Mouse (Mus musculus) liver, postnatal 0 days (tissue): Measurements from ENCODE around the gene Wrap53. TPM values are rescaled to one million over a fixed set of nuclear protein-coding genes. Genes with fewer than 3 reads are reported as not detected.

Experiments
- ATAC-seq: fragments of 200-750 bp; cut with Nextera tagmentation; 2 replicates; pipeline ENCODE4 v1.8.0; 2017; ENCODE audit warnings: mild to moderate bottlenecking, moderate library complexity
- DNase-seq: peaks from one replicate; pipeline ENCODE4 v3.0.0-alpha.2; 2016
- H3K27ac ChIP-seq: fragments of 300-500 bp; sonication (generic); 2 replicates; pipeline ENCODE4 v1.5.1; 2014; ENCODE audit warnings: antibody characterized with exemption, moderate library complexity, mild to moderate bottlenecking, low read depth
- H3K27me3 ChIP-seq: fragments of 300-500 bp; sonication (generic); 2 replicates; pipeline ENCODE4 v1.6.1; 2014; ENCODE audit warnings: low read length, control low read depth, mixed read lengths; ENCODE audit not compliant: insufficient read depth
- H3K36me3 ChIP-seq: fragments of 300-500 bp; sonication (generic); replicated peaks from 2 replicates; pipeline ENCODE4 v1.6.1; 2014; ENCODE audit warnings: mild to moderate bottlenecking, control low read depth, low read length, moderate library complexity, mixed read lengths; ENCODE audit not compliant: insufficient read depth
- H3K4me1 ChIP-seq: fragments of 300-500 bp; sonication (generic); 2 replicates; pipeline ENCODE4 v1.6.1; 2014; ENCODE audit warnings: antibody characterized with exemption, mild to moderate bottlenecking, control low read depth; ENCODE audit not compliant: insufficient read depth
- H3K4me2 ChIP-seq: fragments of 300-500 bp; sonication (generic); 2 replicates; pipeline ENCODE4 v1.6.1; 2014; ENCODE audit warnings: low read depth, mild to moderate bottlenecking, low read length, moderate library complexity, mixed read lengths
- H3K4me3 ChIP-seq: fragments of 300-500 bp; sonication (generic); 2 replicates; pipeline ENCODE4 v1.5.1; 2014; ENCODE audit warnings: low read depth, low read length
- H3K9ac ChIP-seq: fragments of 300-500 bp; sonication (generic); replicated peaks from 2 replicates; pipeline ENCODE4 v1.6.1; 2014; ENCODE audit warnings: mild to moderate bottlenecking, moderate library complexity
- H3K9me3 ChIP-seq: fragments of 300-500 bp; sonication (generic); 2 replicates; pipeline ENCODE4 v1.6.1; 2016; ENCODE audit warnings: mild to moderate bottlenecking, control low read depth, low read length, mixed read lengths
- CTCF ChIP-seq: sonication (generic); IDR thresholded peaks from 2 replicates; pipeline ENCODE4 v1.5.1; 2016; ENCODE audit warnings: antibody characterized with exemption, low read depth
- EP300 ChIP-seq: IDR thresholded peaks from 2 replicates; pipeline ENCODE4 v1.6.1; 2016; ENCODE audit warnings: antibody characterized with exemption, low read depth, mild to moderate bottlenecking
- WGBS: fragments of 180-500 bp; shearing (Covaris S2); extraction: QIAGEN DNeasy Blood & Tissue Kit; methylation state at CpG from one replicate; pipeline ENCODE4 v1.1.7; 2014; ENCODE audit not compliant: insufficient replicate concordance; 5-methylcytosine and 5-hydroxymethylcytosine counted together
- polyA plus RNA-seq: library from polyadenylated mRNA; unstranded; fragments of >200 nt; fragmentation: Nextera tagmentation; extraction: Ambion mirVana; gene quantifications from 2 replicates; pipeline ENCODE4 v1.2.1, GENCODE M21; 2015

Wrap53 gene
- polyA plus RNA-seq, 1 experiment from 2014 or later = 10.0 TPM

DNA sequence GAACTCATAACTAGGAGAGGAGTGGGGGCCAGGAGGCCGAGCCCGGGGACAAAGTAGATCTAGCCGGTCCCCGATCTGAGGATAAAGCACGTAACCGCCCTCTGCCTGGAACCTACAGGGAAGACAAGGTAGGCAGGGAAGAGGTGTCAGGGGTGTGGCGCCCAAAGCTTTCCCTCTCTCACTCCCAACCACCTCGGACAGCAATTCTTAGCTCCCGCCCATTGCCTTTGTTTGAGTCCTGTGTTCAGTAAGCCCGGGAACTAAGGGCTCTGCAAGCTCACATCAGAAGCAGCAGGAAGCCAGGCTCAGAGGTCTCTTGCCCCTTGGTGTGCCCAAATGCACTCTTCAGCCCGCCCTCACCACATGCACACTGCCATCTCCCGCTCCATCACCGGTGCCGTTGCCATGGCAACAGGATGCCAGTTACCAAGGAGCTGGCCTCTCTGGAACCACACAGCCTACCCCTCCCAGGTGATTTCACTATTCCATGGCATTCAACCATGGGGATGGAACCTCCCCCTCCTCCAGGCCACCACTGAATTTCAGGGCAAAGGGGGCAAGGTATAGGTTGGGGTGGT is 22.6 kb downstream of the Wrap53 start:
- TF ChIP-seq CTCF (no peak), EP300 (no peak)
- 46% methylated on average over 14 of the region's 14 CpGs for WGBS
- Histone ChIP-seq H3K36me3 (peaks cover 11% of the 10 kb centered on the region), H3K4me2 (no peak overlapping the region), H3K9ac (no peak overlapping the region), H3K27ac (no peak overlapping the region), H3K27me3 (peaks cover 21% of the 10 kb centered on the region), H3K9me3 (no peaks in the 10 kb centered on the region), H3K4me1 (peaks cover 9% of the 10 kb centered on the region; the same call in 1 of the 2 replicates), H3K4me3 (no peak overlapping the region)
- DNase-seq (no peak), ATAC-seq (no peak)

GRCm38 (mm10) chr11:69554539-69555140 is 25.4 kb downstream of the Wrap53 start:
- Histone ChIP-seq H3K27me3 (peaks cover 13% of the 10 kb centered on the region), H3K4me1 (peaks cover 6% of the 10 kb centered on the region; the same call in 1 of the 2 replicates), H3K9me3 (no peaks in the 10 kb centered on the region), H3K4me3 (no peak overlapping the region), H3K4me2 (no peak overlapping the region), H3K36me3 (no peaks in the 10 kb centered on the region), H3K9ac (no peak overlapping the region), H3K27ac (no peak overlapping the region)
- peak; percentile 36; the same call in 1 of the 2 replicates for ATAC-seq
- DNase-seq = no peak
- WGBS = 50% methylated on average over 5 of the region's 5 CpGs
- TF ChIP-seq EP300 (no peak), CTCF (no peak)

DNA sequence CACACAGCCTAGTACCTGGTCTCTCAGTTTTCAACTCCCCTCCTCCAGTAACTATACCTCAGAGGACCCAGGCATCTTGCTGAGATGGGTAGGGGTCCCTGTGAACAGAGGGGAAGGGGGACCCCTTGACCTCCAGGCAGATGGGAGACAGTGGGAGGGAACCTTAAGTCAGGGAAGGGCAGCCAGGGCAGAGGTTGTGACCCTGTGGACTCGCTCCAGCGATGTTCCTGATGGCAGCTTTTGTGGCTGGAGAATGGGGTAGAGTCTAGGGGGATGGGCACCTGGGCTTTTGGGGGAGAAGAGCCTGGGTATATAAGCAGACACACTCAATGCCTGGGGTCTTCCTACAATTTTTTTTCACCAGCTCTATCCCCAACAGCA is 26.7 kb downstream of the Wrap53 start:
- H3K4me3 ChIP-seq = no peak overlapping the region
- peaks cover 6% of the 10 kb centered on the region; the same call in 1 of the 2 replicates for H3K27me3 ChIP-seq
- no peak overlapping the region for H3K9ac ChIP-seq
- DNase-seq (no peak), ATAC-seq (no peak)
- no peak overlapping the region for H3K4me2 ChIP-seq
- no peak for TF ChIP-seq CTCF
- TF ChIP-seq EP300 = no peak
- H3K4me1 ChIP-seq = no peaks in the 10 kb centered on the region
- no peak overlapping the region for H3K27ac ChIP-seq
- no peaks in the 10 kb centered on the region for H3K9me3 ChIP-seq
- H3K36me3 ChIP-seq = no peaks in the 10 kb centered on the region
- 52% methylated on average over 2 of the region's 2 CpGs for WGBS

GRCm38 (mm10) chr11:69552622-69553340 is 27.3 kb downstream of the Wrap53 start:
- Histone ChIP-seq H3K4me2 (no peak overlapping the region), H3K9me3 (no peaks in the 10 kb centered on the region), H3K36me3 (no peaks in the 10 kb centered on the region), H3K27ac (no peak overlapping the region), H3K9ac (no peak overlapping the region), H3K27me3 (peaks cover 10% of the 10 kb centered on the region), H3K4me3 (no peak overlapping the region), H3K4me1 (no peaks in the 10 kb centered on the region)
- 44% methylated on average over 14 of the region's 14 CpGs for WGBS
- no peak for DNase-seq
- ATAC-seq = no peak
- TF ChIP-seq EP300 = no peak
- TF ChIP-seq CTCF = no peak

DNA sequence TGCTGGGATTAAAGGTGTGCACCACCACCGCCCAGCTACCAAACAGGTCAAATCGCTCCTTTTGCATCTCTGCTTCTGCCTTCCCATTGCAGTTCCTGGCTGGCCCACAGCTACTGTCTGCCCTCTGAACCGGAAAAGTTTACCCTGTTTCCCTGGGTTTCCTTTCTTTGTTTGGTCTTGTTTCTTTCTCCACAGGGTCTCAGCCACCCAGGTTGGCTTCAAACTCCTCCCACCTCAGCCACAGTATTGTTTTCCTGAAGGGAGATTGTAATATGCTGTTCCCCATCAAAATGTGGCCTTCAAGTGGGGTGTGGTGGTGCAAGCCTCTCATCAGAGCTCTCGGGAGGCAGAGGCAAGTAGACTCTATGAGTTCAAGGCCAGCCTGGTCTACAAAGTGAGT is 28.7 kb downstream of the Wrap53 start:
- peaks cover 16% of the 10 kb centered on the region for H3K27me3 ChIP-seq
- WGBS = 59% methylated on average over 4 of the region's 4 CpGs

GRCm38 (mm10) chr11:69549060-69549656 is 30.9 kb downstream of the Wrap53 start, which contains the start of gene Dnah2:
Gene Dnah2 (minus strand): TSS chr11:69549110.
- ATAC-seq = no peak
- 52% methylated on average over 12 of the region's 12 CpGs for WGBS
- no peak for DNase-seq
- H3K27me3 ChIP-seq = peaks cover 16% of the 10 kb centered on the region
- no peak within 1 kb of the TSS for H3K9ac ChIP-seq
- H3K4me3 ChIP-seq = no peak within 1 kb of the TSS
- no peak within 1 kb of the TSS for H3K4me2 ChIP-seq
- no peak within 1 kb of the TSS for H3K27ac ChIP-seq
- no peaks in the 10 kb centered on the region for H3K36me3 ChIP-seq
- H3K9me3 ChIP-seq = no peaks in the 10 kb centered on the region
- TF ChIP-seq CTCF = no peak
- TF ChIP-seq EP300 = no peak
- H3K4me1 ChIP-seq = peaks cover 7% of the 10 kb centered on the region

More for the DNA sequence above, 28.7 kb downstream of the Wrap53 start:
- Histone ChIP-seq H3K36me3 (no peaks in the 10 kb centered on the region), H3K27ac (no peak overlapping the region), H3K9ac (no peak overlapping the region), H3K9me3 (no peaks in the 10 kb centered on the region), H3K4me1 (peaks cover 6% of the 10 kb centered on the region), H3K4me3 (no peak overlapping the region), H3K4me2 (no peak overlapping the region)
- DNase-seq (no peak), ATAC-seq (no peak)
- no peak for TF ChIP-seq CTCF
- TF ChIP-seq EP300 = no peak
